Mouse (Mus musculus) ES-Bruce4 (cell line): ENCODE data around the gene Dhdds.

Experiments
- CTCF ChIP-seq: IDR thresholded peaks from one replicate; pipeline ENCODE4 v1.8.1; 2011; ENCODE audit warnings: low read depth, low read length
- POLR2A ChIP-seq: IDR thresholded peaks from one replicate; pipeline ENCODE4 v1.8.1; 2011; ENCODE audit warnings: low read length; ENCODE audit not compliant: insufficient read depth

DNA sequence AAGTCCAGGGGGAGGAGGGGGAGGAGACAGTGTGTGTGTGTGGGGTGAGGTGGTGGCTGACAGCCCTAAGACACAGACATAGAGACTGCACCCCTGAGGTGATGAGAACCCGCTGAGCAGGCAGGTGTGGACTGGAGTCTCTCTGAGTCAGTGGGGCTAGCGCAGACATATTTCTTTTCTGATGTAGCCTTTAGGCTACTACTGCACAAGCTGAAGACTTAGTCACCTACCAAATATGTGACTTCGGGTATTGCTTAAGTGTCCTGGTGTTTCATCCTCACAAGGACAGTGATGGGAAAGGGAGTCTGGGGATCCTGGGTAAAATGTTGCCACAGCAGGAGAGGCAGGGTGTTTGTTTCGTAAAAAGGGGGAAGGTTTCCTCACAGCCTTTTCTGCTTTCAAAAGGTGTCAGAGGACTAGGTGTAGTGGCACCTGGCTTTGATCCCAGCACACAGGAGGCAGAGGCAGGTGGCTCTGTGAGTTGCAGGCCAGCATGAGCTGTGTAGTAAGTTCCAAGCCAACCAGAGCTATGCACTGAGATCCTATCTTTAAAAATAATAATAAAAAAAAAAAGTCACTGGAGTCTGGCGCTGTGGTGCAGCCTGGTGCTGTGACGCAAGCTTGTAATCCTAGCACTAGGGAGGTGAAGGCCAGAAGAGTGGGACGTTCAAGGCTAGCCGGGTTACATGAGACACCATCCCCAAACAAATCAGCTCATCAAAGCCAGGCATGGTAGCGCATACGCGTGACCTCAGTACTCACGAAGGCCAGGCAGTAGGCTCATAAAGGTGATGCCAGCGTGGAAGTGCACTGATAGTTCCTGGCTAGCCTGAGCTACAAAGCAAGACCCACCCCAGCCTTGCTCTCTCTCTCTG lies 60.1 kb downstream of the Dhdds start:
- TF ChIP-seq CTCF (no peak), POLR2A (no peak)
